Mouse (Mus musculus) E14TG2a.4 (cell line): ENCODE measurements around the gene B4galnt3.

ENCODE experiments used
- CTCF ChIP-seq: conservative IDR thresholded peaks from 2 replicates; pipeline ENCODE4 v1.5.1; 2014; ENCODE audit warnings: low read length
- NANOG ChIP-seq: IDR thresholded peaks from 2 replicates; pipeline ENCODE4 v1.6.1; 2014; ENCODE audit warnings: borderline replicate concordance, low read length, mixed read lengths

GRCm38 (mm10) chr6:120185012-120185730 lies 109.2 kb downstream of the B4galnt3 start:
- TF ChIP-seq CTCF (no peak), NANOG (no peak)
